18 mouse cellular contexts compared by ENCODE assay signal in the genomic region with DNA sequence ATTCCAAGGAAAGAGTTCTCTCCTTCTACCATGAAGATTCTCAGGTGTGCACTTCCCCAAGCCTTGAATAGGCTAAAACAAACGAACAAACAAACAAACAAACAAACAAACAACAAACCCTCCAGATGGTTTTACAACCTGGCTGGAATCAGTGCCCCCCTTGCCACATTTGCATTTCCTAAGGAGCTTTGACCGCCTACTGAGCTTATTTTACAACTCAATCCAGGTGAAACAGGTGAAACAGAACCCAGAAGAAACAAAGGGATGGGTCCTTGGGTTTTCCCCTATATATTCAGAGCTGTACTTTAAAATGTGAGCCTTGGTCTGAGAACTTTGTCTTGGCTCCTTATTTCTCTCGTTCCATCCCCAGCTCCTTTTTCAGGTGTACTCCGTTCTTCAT. TPM values are rescaled to one million over a fixed set of nuclear protein-coding genes. Genes with fewer than 3 reads are reported as not detected.
DNase-seq lines count a peak whose midpoint lies in the region; TF ChIP-seq lines count a peak whose summit lies in the region.
"Had no signal": no experiment of that assay in that cellular context is flagged by ENCODE, and none has a peak within 500 bp of the region (broad histone marks: within the 10 kb centered on the region; RNA-seq: fewer than 3 reads in every experiment).

No protein-coding gene starts in this region.

- no peak overlapping the region for H3K9ac ChIP-seq in ES-E14 (ENCODE audit: insufficient read depth, low read depth, low read length, poor library complexity, severe bottlenecking)
- H3K9ac ChIP-seq: embryonic facial prominence, embryonic 12.5 days; forebrain, embryonic 13.5 days; forebrain, embryonic 15.5 days; forebrain, postnatal 0 days had no signal

- TF ChIP-seq CTCF in left cerebral cortex, adult 2 months (IDR thresholded peaks at IDR 0.05), result no peak

- in situ Hi-C loops in ES-E14 (cut with MboI; ENCODE audit: low sequenced_read_pairs in 2 of 2, unreplicated experiment in 2 of 2), result no loop called here

- peaks cover 2% of the 10 kb centered on the region; the same call in 1 of the 2 replicates for H3K9me3 ChIP-seq in ES-E14 (ENCODE audit: control insufficient read depth, insufficient read depth, low read depth, low read length)
- H3K9me3 ChIP-seq: embryonic facial prominence, embryonic 12.5 days; forebrain, embryonic 13.5 days had no signal

- peak; percentile 80 for DNase-seq in ES-CJ7 (ENCODE audit: low read depth, low spot score)
- peak; percentile 16 for DNase-seq in ES-E14 (ENCODE audit: low read depth, low spot score)
- peak; percentile 38 for DNase-seq in ZHBTc4 (ENCODE audit: low read depth, low spot score)
- no peak for DNase-seq in left cerebral cortex, adult 2 months (ENCODE audit: extremely low spot score in 1 of 2, low spot score in 2 of 2)
- DNase-seq in ovary, postnatal 10 days (ENCODE audit: low spot score), result no peak
- DNase-seq: adrenal gland, adult 2 months; adrenal gland, postnatal 10 days; adrenal gland, postnatal 25 days; cerebellum, adult 11 months; cerebellum, adult 18-20 months; cerebellum, adult 8-10 months; cerebellum, adult 9-11 months; cerebellum, postnatal 14 days; forebrain, postnatal 0 days had no signal

- no peaks in the 10 kb centered on the region for H3K36me3 ChIP-seq in ES-E14 (ENCODE audit: control insufficient read depth, insufficient read depth, low read length, poor library complexity, severe bottlenecking)
- H3K36me3 ChIP-seq: embryonic facial prominence, embryonic 10.5 days; embryonic facial prominence, embryonic 12.5 days; forebrain, embryonic 15.5 days had no signal

- intact Hi-C loops in left cerebral cortex, adult 2 months (cut with DNase I), result no loop called here

- no peak overlapping the region for H3K27ac ChIP-seq in ES-E14 (ENCODE audit: insufficient read depth, low read depth, low read length, poor library complexity, severe bottlenecking)
- H3K27ac ChIP-seq in left cerebral cortex, adult 2 months, result no peak overlapping the region
- H3K27ac ChIP-seq: embryonic facial prominence, embryonic 10.5 days; embryonic facial prominence, embryonic 12.5 days; forebrain, embryonic 13.5 days; forebrain, embryonic 15.5 days had no signal

- H3K4me1 ChIP-seq in ES-E14 (ENCODE audit: control insufficient read depth in 2 of 2, insufficient read depth in 2 of 2, low read length in 2 of 2, poor library complexity in 1 of 2), result no peaks in the 10 kb centered on the region; a peak in 1 of 4 replicates
- H3K4me1 ChIP-seq: embryonic facial prominence, embryonic 10.5 days; embryonic facial prominence, embryonic 12.5 days; forebrain, embryonic 13.5 days; forebrain, embryonic 15.5 days had no signal

- no peak overlapping the region for H3K4me3 ChIP-seq in ES-E14 (ENCODE audit: insufficient read depth in 1 of 2, low read depth in 1 of 2, low read length in 2 of 2, poor library complexity in 1 of 2, severe bottlenecking in 1 of 2)
- H3K4me3 ChIP-seq in left cerebral cortex, adult 2 months, result no peak overlapping the region
- H3K4me3 ChIP-seq: embryonic facial prominence, embryonic 10.5 days; embryonic facial prominence, embryonic 12.5 days; forebrain, embryonic 13.5 days; forebrain, embryonic 15.5 days had no signal

TF ChIP-seq in ES-E14, 5 proteins besides CTCF, POLR2A, EP300 and RAD21:
- TF ChIP-seq ZNF384 (IDR thresholded peaks at IDR 0.05; ENCODE audit: low read depth, low read length) (no peak), CHD2 (IDR thresholded peaks at IDR 0.05; ENCODE audit: low read depth, low read length) (no peak), HCFC1 (IDR thresholded peaks at IDR 0.05; ENCODE audit: borderline replicate concordance, insufficient read depth, low read length) (no peak), MAFK (IDR thresholded peaks at IDR 0.05; ENCODE audit: insufficient read depth, low read depth, low read length) (no peak), ZC3H11A (IDR thresholded peaks at IDR 0.05; ENCODE audit: borderline replicate concordance, low read depth, low read length) (no peak)

RNA-seq across cellular contexts. Expression of a gene that starts 16.2 kb away (rescaled TPM):
- total RNA-seq in ES-E14 (2012; rRNA removed), result 27.7 and 30.1 TPM in 2 replicates
- total RNA-seq in left cerebral cortex, adult 2 months (2021), result 10 to 100 TPM; 59.9 to 64.7 TPM

Comparison
In these comparisons a context has a peak if more than half of its experiments do, and no peak if none do; other contexts are left out.
1. DNase-seq: peak in ES-CJ7 (single experiment), ES-E14 (single experiment) and ZHBTc4 (single experiment); none in left cerebral cortex, adult 2 months (0 of 2) and ovary, postnatal 10 days (single experiment).